Mouse (Mus musculus) cortical plate, adult 2 months (tissue): ENCODE measurements around the gene Cbx2. TPM values are rescaled to one million over a fixed set of nuclear protein-coding genes. Genes with fewer than 3 reads are reported as not detected.

Source experiments
- H3K27ac ChIP-seq: fragments of 200-500 bp; 2 replicates; pipeline ENCODE4 v1.5.1; 2012; ENCODE audit warnings: low read length, control low read depth, inconsistent platforms; ENCODE audit not compliant: insufficient read depth
- H3K4me1 ChIP-seq: fragments of 200-500 bp; 2 replicates; pipeline ENCODE4 v1.6.1; 2011; ENCODE audit warnings: low read length; ENCODE audit not compliant: control insufficient read depth, insufficient read depth
- H3K4me3 ChIP-seq: fragments of 200-500 bp; 2 replicates; pipeline ENCODE4 v1.5.1; 2011; ENCODE audit warnings: mild to moderate bottlenecking, low read length, control low read depth; ENCODE audit not compliant: insufficient read depth
- CTCF ChIP-seq: fragments of 200-500 bp; IDR thresholded peaks from 2 replicates; pipeline ENCODE4 v1.5.1; 2011; ENCODE audit warnings: mild to moderate bottlenecking, control low read depth, low read length; ENCODE audit not compliant: insufficient read depth; ENCODE audit errors: extremely low read depth
- POLR2A ChIP-seq: fragments of 200-500 bp; IDR thresholded peaks from 2 replicates; pipeline ENCODE4 v1.6.1; 2011; ENCODE audit warnings: mild to moderate bottlenecking, low read length, control low read depth; ENCODE audit not compliant: insufficient read depth; ENCODE audit errors: extremely low read depth
- polyA plus RNA-seq: library from polyadenylated mRNA; depleted of rRNA; stranded (reverse); fragments of >200 nt; gene quantifications from 2 replicates; pipeline ENCODE4 v1.2.3, GENCODE M21; 2012

The Cbx2 gene
- polyA plus RNA-seq, 1 experiment: 2.6 TPM

GRCm38 (mm10) chr11:119048133-119048510 lies 25.4 kb downstream of the Cbx2 start:
- Histone ChIP-seq H3K27ac (no peak overlapping the region), H3K4me1 (no peaks in the 10 kb centered on the region), H3K4me3 (no peak overlapping the region)
- TF ChIP-seq POLR2A (no peak), CTCF (no peak)

DNA sequence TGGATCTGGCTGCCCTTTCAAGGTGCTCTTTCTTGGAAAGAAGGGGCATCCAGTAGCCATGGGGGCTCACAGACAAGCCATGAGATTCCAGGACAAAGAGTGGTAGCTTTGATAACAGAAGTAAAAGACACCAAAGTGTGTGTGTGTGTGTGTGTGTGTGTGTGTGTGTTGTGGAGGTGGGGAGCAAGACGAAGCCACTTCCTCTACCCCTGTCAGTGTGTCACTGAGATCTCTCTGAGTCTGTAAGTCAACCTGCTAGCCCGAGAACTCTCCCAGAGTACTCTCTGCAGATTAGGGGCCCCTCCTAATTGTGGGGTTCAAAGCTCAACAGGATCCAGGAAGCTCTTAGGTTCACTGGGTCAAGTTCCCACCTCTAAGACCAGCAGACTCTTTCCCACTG lies 27.6 kb downstream of the Cbx2 start:
- no peaks in the 10 kb centered on the region for H3K4me1 ChIP-seq
- H3K27ac ChIP-seq: no peak overlapping the region
- TF ChIP-seq CTCF: no peak
- no peak for TF ChIP-seq POLR2A
- no peak overlapping the region for H3K4me3 ChIP-seq

DNA sequence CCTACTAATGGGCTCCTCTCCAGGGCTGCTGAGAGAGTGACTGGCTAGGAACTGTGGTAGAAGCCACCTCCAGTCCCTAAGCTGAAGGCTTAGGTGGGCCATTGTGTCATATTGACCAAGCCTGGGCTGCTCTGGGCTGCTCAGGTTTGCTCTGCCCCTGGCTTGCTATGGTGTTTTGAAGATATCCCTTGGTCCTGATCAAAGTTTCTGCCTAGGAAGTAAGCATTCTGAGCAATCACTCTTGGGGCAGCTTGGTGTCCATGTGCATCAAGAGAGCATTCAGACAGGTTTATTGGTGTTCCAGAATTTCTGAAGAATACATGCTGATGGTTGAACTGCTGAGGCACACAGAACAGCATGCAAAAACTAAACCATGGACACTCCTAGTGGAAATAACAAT lies 28.7 kb downstream of the Cbx2 start:
- no peak overlapping the region for H3K27ac ChIP-seq
- H3K4me3 ChIP-seq: no peak overlapping the region
- H3K4me1 ChIP-seq: no peaks in the 10 kb centered on the region
- no peak for TF ChIP-seq POLR2A
- TF ChIP-seq CTCF: no peak

DNA sequence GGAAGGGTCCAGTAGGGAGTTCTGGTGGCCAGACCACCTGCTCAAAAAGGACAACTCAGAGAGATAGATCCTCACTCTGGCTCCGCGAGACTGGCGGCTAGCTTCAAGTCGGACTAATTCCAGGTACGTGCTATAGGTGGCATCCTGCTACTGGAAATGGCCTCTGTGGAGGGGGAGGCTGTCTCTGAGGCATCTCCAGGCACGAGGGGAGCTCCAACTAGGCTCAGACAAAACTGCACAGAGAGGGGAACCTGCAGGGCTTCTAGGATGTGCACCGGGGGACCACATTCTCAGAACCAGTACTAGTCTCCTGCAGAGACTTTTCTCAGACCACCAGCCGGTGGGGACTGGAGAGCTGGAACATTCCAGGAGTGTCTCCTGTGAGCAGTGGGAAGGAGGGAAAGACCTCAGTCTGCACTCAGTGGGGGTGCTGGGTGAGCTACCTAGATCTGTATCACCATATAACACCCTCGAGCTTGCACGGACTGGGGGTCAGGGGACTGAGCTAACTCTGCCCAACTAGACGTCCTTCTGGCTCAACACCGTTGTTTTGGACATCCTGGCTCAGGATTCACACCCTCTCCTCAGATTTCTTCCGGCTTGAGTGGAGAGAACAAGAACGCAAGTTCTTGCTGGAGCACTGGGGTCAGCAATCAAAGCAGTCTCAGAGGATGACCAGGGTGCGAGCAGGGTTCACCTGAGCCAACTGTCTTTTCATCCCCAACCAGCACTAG lies 29.3 kb downstream of the Cbx2 start:
- no peak overlapping the region for H3K27ac ChIP-seq
- TF ChIP-seq POLR2A (no peak), CTCF (peak; percentile 77)
- H3K4me1 ChIP-seq: no peaks in the 10 kb centered on the region
- no peak overlapping the region for H3K4me3 ChIP-seq

DNA sequence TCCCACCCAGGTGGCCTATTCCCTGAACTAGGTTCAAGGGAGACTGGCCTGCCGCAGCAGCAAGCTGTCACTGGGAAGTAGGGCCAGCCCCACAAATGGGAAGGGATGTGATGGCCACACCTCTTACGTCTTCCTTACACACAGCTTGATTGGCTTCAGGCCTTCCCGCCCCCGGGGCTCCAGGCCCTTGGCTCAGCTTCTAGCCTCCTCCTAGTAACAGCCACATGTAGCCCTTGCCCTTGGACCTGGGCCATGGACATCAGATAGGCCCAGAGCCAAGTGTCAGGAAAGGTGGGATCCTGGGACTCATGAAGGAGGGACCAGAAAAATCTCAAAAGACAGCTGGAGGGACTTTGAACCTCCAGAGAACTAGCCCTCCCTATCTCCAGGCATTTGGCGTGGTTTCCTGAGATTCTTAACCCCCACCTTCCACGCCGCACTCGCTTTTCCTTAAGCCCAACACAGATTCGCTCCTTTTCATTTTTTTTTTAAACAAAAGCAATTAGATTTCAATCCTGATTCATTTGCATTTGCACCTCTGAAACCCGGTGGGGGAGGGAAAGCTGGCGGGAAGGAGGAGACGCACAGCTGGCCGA lies 30.0 kb downstream of the Cbx2 start:
- TF ChIP-seq POLR2A (no peak), CTCF (no peak)
- Histone ChIP-seq H3K4me1 (no peaks in the 10 kb centered on the region), H3K4me3 (peak overlapping the region; percentile 81), H3K27ac (no peak overlapping the region)

GRCm38 (mm10) chr11:119053257-119053670 lies 30.5 kb downstream of the Cbx2 start:
- Histone ChIP-seq H3K4me3 (peak overlapping the region; percentile 81), H3K4me1 (no peaks in the 10 kb centered on the region), H3K27ac (no peak overlapping the region)
- TF ChIP-seq CTCF (no peak), POLR2A (0 out of 2 replicates have a peak, but pooled peaks have one; percentile 31)

GRCm38 (mm10) chr11:119053738-119054350 lies 31.1 kb downstream of the Cbx2 start:
- TF ChIP-seq POLR2A (no peak), CTCF (no peak)
- H3K27ac ChIP-seq: no peak overlapping the region; the same call in 1 of the 2 replicates
- peak overlapping the region; percentile 81; the same call in 1 of the 2 replicates for H3K4me3 ChIP-seq
- no peaks in the 10 kb centered on the region for H3K4me1 ChIP-seq

DNA sequence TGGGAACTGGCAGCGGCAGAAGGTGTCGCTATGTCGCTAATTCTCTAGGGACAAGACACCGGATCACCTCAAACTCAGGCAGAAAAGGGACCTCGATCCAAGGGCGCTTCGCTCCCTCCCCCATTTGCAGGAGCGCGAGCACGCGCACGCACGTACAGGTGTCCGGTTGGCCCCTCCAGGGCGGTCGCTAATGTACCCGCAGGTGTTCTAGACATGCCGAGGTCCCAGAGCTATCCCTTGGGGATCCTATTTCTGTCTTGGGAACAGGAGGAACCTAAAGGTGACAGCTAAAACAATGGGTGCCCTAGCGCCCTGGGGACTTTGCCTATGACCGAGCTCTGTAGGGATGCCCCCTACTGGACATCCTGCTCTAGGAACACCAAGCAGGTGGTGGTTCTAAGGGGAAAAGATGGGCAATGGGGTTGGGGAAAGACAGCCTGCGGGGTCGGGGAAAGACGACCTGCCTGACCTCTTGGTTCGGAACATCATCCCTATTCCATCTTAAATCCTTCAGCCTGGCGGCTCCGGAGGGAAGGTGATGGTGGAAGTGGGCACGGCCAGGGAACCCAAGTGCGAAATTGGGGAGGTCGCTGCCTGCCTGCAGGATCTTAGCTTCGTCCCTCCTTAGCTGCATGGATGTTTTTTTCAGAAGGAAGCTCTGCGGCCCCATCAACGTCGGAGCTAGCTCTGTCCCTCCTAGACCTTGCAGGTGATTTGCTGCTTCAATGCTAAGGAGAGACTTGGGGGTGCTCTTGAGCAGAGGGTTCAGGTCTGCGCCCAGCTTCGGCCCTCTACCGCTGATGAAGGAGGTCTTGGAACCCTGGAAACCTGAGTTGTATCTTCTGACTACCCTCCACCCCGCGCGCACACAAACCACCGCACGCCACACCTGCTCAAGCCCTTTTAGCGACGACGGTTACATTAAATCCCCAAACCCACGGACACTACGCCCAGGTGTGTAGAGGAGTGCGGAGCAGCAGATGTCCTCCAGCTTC lies 31.9 kb downstream of the Cbx2 start:
- Histone ChIP-seq H3K4me1 (no peaks in the 10 kb centered on the region), H3K4me3 (peak overlapping the region; percentile 81; the same call in 1 of the 2 replicates), H3K27ac (no peak overlapping the region; the same call in 1 of the 2 replicates)
- no peak for TF ChIP-seq POLR2A
- TF ChIP-seq CTCF: peak; percentile 22; the same call in 1 of the 2 replicates
